Mouse (Mus musculus) midbrain, embryonic 11.5 days (tissue): ENCODE measurements around the gene Cfi. TPM values are rescaled to one million over a fixed set of nuclear protein-coding genes. Genes with fewer than 3 reads are reported as not detected.

Source experiments
- polyA plus RNA-seq: library from polyadenylated mRNA; unstranded; fragments of >200 nt; fragmentation: Nextera tagmentation; extraction: Ambion mirVana; gene quantifications from 2 replicates; pipeline ENCODE4 v1.2.1, GENCODE M21; 2014

The Cfi gene
- polyA plus RNA-seq, 1 experiment from 2014 or later, result 0.44 TPM

Other genes starting within 250 kb of the Cfi start
- 1.1 TPM in 2 replicates for gene Egf, start 80.6 kb upstream of the Cfi start, polyA plus RNA-seq
- gene Lrit3, start 31.9 kb upstream of the Cfi start, polyA plus RNA-seq, result not detected in 2 replicates
- 0.12 TPM in 1 of 2 replicates, not detected in the other for gene Rrh, start 13.3 kb upstream of the Cfi start, polyA plus RNA-seq
- 43.5 and 51.4 TPM in 2 replicates for gene Gar1, start 4.5 kb upstream of the Cfi start, polyA plus RNA-seq
- gene Pla2g12a, start 42.7 kb downstream of the Cfi start, polyA plus RNA-seq, result 27.6 and 27.9 TPM in 2 replicates
- gene Casp6, start 65.5 kb downstream of the Cfi start, polyA plus RNA-seq, result 63.2 and 69.8 TPM in 2 replicates
- gene Mcub, start 134.3 kb downstream of the Cfi start, polyA plus RNA-seq, result 2.5 and 2.8 TPM in 2 replicates
- 25.6 and 27.0 TPM in 2 replicates for gene Sec24b, start 225.7 kb downstream of the Cfi start, polyA plus RNA-seq